Mouse (Mus musculus) neural tube, embryonic 11.5 days (tissue): Measurements from ENCODE around the gene Fam83g. TPM values are rescaled to one million over a fixed set of nuclear protein-coding genes. Genes with fewer than 3 reads are reported as not detected.

Source experiments
- ATAC-seq: fragments of 200-750 bp; cut with Nextera tagmentation; 2 replicates; pipeline ENCODE4 v1.8.0; 2017; ENCODE audit warnings: moderate number of reproducible peaks, mild to moderate bottlenecking, moderate TSS enrichment, moderate library complexity; ENCODE audit not compliant: insufficient read depth, low FRiP score, low TSS enrichment
- DNase-seq: peaks from one replicate; pipeline ENCODE4 v3.0.0-alpha.2; 2015; ENCODE audit warnings: low spot score
- H3K27ac ChIP-seq: fragments of 300-500 bp; sonication (generic); 2 replicates; pipeline ENCODE4 v1.5.1; 2014; ENCODE audit warnings: low read depth, mild to moderate bottlenecking, low read length
- H3K27me3 ChIP-seq: fragments of 300-500 bp; sonication (generic); 2 replicates; pipeline ENCODE4 v1.6.1; 2014; ENCODE audit warnings: mild to moderate bottlenecking, low read length, mixed read lengths; ENCODE audit not compliant: control insufficient read depth, insufficient read depth
- H3K36me3 ChIP-seq: fragments of 300-500 bp; sonication (generic); 2 replicates; pipeline ENCODE4 v1.6.1; 2014; ENCODE audit warnings: mild to moderate bottlenecking, low read length, moderate library complexity, mixed read lengths; ENCODE audit not compliant: control insufficient read depth, insufficient read depth
- H3K4me1 ChIP-seq: fragments of 300-500 bp; sonication (generic); 2 replicates; pipeline ENCODE4 v1.6.1; 2014; ENCODE audit warnings: low read length, mixed read lengths; ENCODE audit not compliant: control insufficient read depth, insufficient read depth
- H3K4me2 ChIP-seq: fragments of 300-500 bp; sonication (generic); 2 replicates; pipeline ENCODE4 v1.6.1; 2014; ENCODE audit warnings: low read depth, mild to moderate bottlenecking, moderate library complexity
- H3K4me3 ChIP-seq: fragments of 300-500 bp; sonication (generic); 2 replicates; pipeline ENCODE4 v1.5.1; 2014; ENCODE audit warnings: low read depth, low read length
- H3K9ac ChIP-seq: fragments of 300-500 bp; sonication (generic); 2 replicates; pipeline ENCODE4 v1.6.1; 2014; ENCODE audit warnings: mild to moderate bottlenecking, low read length
- H3K9me3 ChIP-seq: fragments of 300-500 bp; sonication (generic); 2 replicates; pipeline ENCODE4 v1.6.1; 2016; ENCODE audit warnings: low read length; ENCODE audit not compliant: control insufficient read depth
- WGBS: fragments of 180-500 bp; shearing (Covaris S2); extraction: QIAGEN DNeasy Blood & Tissue Kit; methylation state at CpG from one replicate; pipeline ENCODE4 v1.1.7; 2014; 5-methylcytosine and 5-hydroxymethylcytosine counted together
- polyA plus RNA-seq: library from polyadenylated mRNA; unstranded; fragments of >200 nt; fragmentation: Nextera tagmentation; extraction: Ambion mirVana; gene quantifications from 2 replicates; pipeline ENCODE4 v1.2.1, GENCODE M21; 2014

Gene Fam83g
- polyA plus RNA-seq, 1 experiment from 2014 or later, result 0.78 TPM

GRCm38 (mm10) chr11:61657432-61657831, 26.5 kb upstream of the Fam83g start:
- Histone ChIP-seq H3K27ac (no peak overlapping the region), H3K4me1 (no peaks in the 10 kb centered on the region), H3K27me3 (no peaks in the 10 kb centered on the region), H3K9ac (no peak overlapping the region), H3K4me3 (no peak overlapping the region), H3K4me2 (no peak overlapping the region), H3K9me3 (no peaks in the 10 kb centered on the region), H3K36me3 (no peaks in the 10 kb centered on the region)
- WGBS, result 74% methylated on average over 2 of the region's 2 CpGs
- ATAC-seq (no peak), DNase-seq (no peak)

GRCm38 (mm10) chr11:61658360-61658922, 25.4 kb upstream of the Fam83g start:
- 94% methylated on average over 3 of the region's 3 CpGs for WGBS
- no peaks in the 10 kb centered on the region for H3K4me1 ChIP-seq
- no peaks in the 10 kb centered on the region for H3K36me3 ChIP-seq
- DNase-seq, result no peak
- no peak overlapping the region; the same call in 1 of the 2 replicates for H3K9ac ChIP-seq
- no peaks in the 10 kb centered on the region for H3K9me3 ChIP-seq
- no peak overlapping the region for H3K4me3 ChIP-seq
- H3K27me3 ChIP-seq, result no peaks in the 10 kb centered on the region
- no peak overlapping the region for H3K4me2 ChIP-seq
- no peak overlapping the region for H3K27ac ChIP-seq
- ATAC-seq, result no peak

- Histone ChIP-seq H3K4me3 (no peak overlapping the region), H3K4me2 (no peak overlapping the region), H3K4me1 (no peaks in the 10 kb centered on the region), H3K9me3 (no peaks in the 10 kb centered on the region), H3K9ac (no peak overlapping the region; the same call in 1 of the 2 replicates), H3K36me3 (no peaks in the 10 kb centered on the region), H3K27ac (no peak overlapping the region), H3K27me3 (no peaks in the 10 kb centered on the region)
- ATAC-seq (no peak), DNase-seq (no peak)
- 83% methylated on average over 4 of the region's 4 CpGs for WGBS
These were observed 24.7 kb upstream of the Fam83g start for GRCm38 (mm10) chr11:61659011-61659858.

GRCm38 (mm10) chr11:61660001-61660400, 23.9 kb upstream of the Fam83g start:
- Histone ChIP-seq H3K36me3 (no peaks in the 10 kb centered on the region), H3K4me1 (no peaks in the 10 kb centered on the region), H3K9me3 (no peaks in the 10 kb centered on the region), H3K27ac (no peak overlapping the region), H3K4me2 (no peak overlapping the region), H3K27me3 (no peaks in the 10 kb centered on the region), H3K4me3 (no peak overlapping the region), H3K9ac (no peak overlapping the region)
- ATAC-seq (no peak), DNase-seq (no peak)
- 91% methylated on average over 8 of the region's 8 CpGs for WGBS

GRCm38 (mm10) chr11:61660806-61661392, 23.0 kb upstream of the Fam83g start:
- WGBS, result 78% methylated on average over 7 of the region's 7 CpGs
- H3K27me3 ChIP-seq, result no peaks in the 10 kb centered on the region
- ATAC-seq (no peak), DNase-seq (no peak)
- no peak overlapping the region for H3K27ac ChIP-seq
- no peak overlapping the region for H3K4me3 ChIP-seq
- no peak overlapping the region for H3K4me2 ChIP-seq
- H3K4me1 ChIP-seq, result no peaks in the 10 kb centered on the region
- no peak overlapping the region for H3K9ac ChIP-seq
- no peaks in the 10 kb centered on the region for H3K9me3 ChIP-seq
- no peaks in the 10 kb centered on the region for H3K36me3 ChIP-seq

GRCm38 (mm10) chr11:61662189-61662588, 21.7 kb upstream of the Fam83g start:
- H3K9me3 ChIP-seq, result no peaks in the 10 kb centered on the region
- H3K4me2 ChIP-seq, result no peak overlapping the region
- DNase-seq (no peak), ATAC-seq (no peak)
- no peak overlapping the region for H3K27ac ChIP-seq
- no peaks in the 10 kb centered on the region for H3K4me1 ChIP-seq
- H3K4me3 ChIP-seq, result no peak overlapping the region
- no peaks in the 10 kb centered on the region for H3K36me3 ChIP-seq
- no peaks in the 10 kb centered on the region for H3K27me3 ChIP-seq
- 93% methylated on average over 5 of the region's 5 CpGs for WGBS
- H3K9ac ChIP-seq, result no peak overlapping the region

- H3K4me3 ChIP-seq, result no peak overlapping the region
- H3K9me3 ChIP-seq, result no peaks in the 10 kb centered on the region
- no peaks in the 10 kb centered on the region for H3K4me1 ChIP-seq
- no peaks in the 10 kb centered on the region for H3K27me3 ChIP-seq
- no peak overlapping the region for H3K4me2 ChIP-seq
- WGBS, result 87% methylated on average over 4 of the region's 4 CpGs
- ATAC-seq (no peak), DNase-seq (no peak)
- no peak overlapping the region for H3K9ac ChIP-seq
- H3K36me3 ChIP-seq, result no peaks in the 10 kb centered on the region
- no peak overlapping the region for H3K27ac ChIP-seq
These were observed 18.5 kb upstream of the Fam83g start for GRCm38 (mm10) chr11:61665401-61665800.

GRCm38 (mm10) chr11:61665991-61666799, 17.7 kb upstream of the Fam83g start:
- no peak overlapping the region for H3K4me2 ChIP-seq
- no peak overlapping the region for H3K27ac ChIP-seq
- H3K4me1 ChIP-seq, result no peaks in the 10 kb centered on the region
- H3K9ac ChIP-seq, result no peak overlapping the region
- ATAC-seq (no peak), DNase-seq (peak; percentile 49)
- no peaks in the 10 kb centered on the region for H3K9me3 ChIP-seq
- H3K36me3 ChIP-seq, result no peaks in the 10 kb centered on the region
- H3K4me3 ChIP-seq, result no peak overlapping the region
- no peaks in the 10 kb centered on the region for H3K27me3 ChIP-seq
- 48% methylated on average over 7 of the region's 7 CpGs for WGBS
